Mouse (Mus musculus) heart, postnatal 36 days (tissue): ENCODE data around the gene Btbd9. TPM values are rescaled to one million over a fixed set of nuclear protein-coding genes. Genes with fewer than 3 reads are reported as not detected.

Source experiments
- DNase-seq, 2 experiments: peaks; one replicate each; pipeline ENCODE4 v3.0.0; 2021 to 2022
- intact Hi-C: fragments of 180-260 bp; cut with DNase I; formaldehyde crosslinking; loops from one replicate; pipeline ENCODE4 v1.15.1; 2025
- total RNA-seq, 2 experiments: library from RNA; stranded (reverse); gene quantifications; 2 replicates each; pipeline ENCODE4 v1.2.3; 2021

Btbd9 gene
- total RNA-seq, 2 experiments from 2014 or later = 17.0 to 17.4 TPM

- intact Hi-C loops = no loop called here
- DNase-seq = no peak
These were observed 115.5 kb downstream of the Btbd9 start for GRCm38 (mm10) chr17:30460727-30461349.

- no peak for DNase-seq
- intact Hi-C loops = loop anchor here (5.0 to 10.0 kb wide), 2 partner anchors 572 to 665 kb away; no protein-coding TSS in a partner anchor
These were observed 116.6 kb downstream of the Btbd9 start for GRCm38 (mm10) chr17:30459706-30460105.

- intact Hi-C loops = loop anchor here (5.0 to 10.0 kb wide), 2 partner anchors 572 to 664 kb away; no protein-coding TSS in a partner anchor
- DNase-seq = no peak
These were observed 117.4 kb downstream of the Btbd9 start for GRCm38 (mm10) chr17:30458926-30459325.

- no peak for DNase-seq
- intact Hi-C loops = loop anchor here (5.0 to 10.0 kb wide), 2 partner anchors 571 to 664 kb away; no protein-coding TSS in a partner anchor
These were observed 118.0 kb downstream of the Btbd9 start for GRCm38 (mm10) chr17:30458301-30458700.

GRCm38 (mm10) chr17:30457486-30457885, 118.8 kb downstream of the Btbd9 start:
- intact Hi-C loops = loop anchor here (2.0 to 10.0 kb wide), 3 partner anchors 133 to 663 kb away; no protein-coding TSS in a partner anchor
- DNase-seq = no peak

DNA sequence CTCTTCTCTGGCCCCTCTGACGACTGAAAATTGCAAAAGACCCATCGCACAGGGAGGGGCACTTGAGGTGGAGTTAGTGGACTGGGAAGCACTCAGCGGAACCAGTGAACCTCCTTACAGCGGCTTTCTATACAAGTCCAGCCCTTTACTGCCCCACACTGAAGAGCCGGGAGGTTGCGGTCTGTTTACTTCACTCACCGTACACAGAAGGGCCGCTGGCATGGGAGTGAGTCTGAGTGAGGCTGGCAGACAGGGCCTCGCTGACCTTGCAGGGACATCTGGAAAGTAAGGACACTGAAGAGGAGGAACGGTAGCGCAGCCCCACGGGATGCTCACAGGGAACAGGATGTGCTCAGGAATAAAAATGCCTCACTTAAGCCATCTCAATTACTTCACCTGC, 120.0 kb downstream of the Btbd9 start:
- intact Hi-C loops = loop anchor here (2.0 to 10.0 kb wide), 3 partner anchors 135 to 661 kb away; no protein-coding TSS in a partner anchor
- DNase-seq = no peak

DNA sequence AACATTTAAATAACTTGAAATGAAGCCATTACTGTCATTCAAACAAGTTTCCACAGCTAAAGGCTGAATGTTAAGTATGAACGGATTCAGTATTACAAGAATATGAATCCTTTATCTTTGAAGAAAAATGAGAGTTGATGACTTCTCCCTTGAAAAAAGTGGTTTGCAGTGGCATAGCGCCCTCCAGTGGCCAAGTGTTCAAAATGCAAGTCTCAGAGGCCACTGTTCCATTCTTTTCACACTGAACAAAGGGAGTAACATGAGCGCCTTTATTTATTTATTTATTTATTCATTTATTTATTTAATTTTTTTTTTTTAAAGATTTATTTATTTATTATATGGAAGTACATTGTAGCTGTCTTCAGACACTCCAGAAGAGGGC, 121.4 kb downstream of the Btbd9 start:
- intact Hi-C loops = loop anchor here (1.0 to 10.0 kb wide), 7 partner anchors 282 to 660 kb away; no protein-coding TSS in a partner anchor
- peak; percentile 76 to 80 for DNase-seq

DNA sequence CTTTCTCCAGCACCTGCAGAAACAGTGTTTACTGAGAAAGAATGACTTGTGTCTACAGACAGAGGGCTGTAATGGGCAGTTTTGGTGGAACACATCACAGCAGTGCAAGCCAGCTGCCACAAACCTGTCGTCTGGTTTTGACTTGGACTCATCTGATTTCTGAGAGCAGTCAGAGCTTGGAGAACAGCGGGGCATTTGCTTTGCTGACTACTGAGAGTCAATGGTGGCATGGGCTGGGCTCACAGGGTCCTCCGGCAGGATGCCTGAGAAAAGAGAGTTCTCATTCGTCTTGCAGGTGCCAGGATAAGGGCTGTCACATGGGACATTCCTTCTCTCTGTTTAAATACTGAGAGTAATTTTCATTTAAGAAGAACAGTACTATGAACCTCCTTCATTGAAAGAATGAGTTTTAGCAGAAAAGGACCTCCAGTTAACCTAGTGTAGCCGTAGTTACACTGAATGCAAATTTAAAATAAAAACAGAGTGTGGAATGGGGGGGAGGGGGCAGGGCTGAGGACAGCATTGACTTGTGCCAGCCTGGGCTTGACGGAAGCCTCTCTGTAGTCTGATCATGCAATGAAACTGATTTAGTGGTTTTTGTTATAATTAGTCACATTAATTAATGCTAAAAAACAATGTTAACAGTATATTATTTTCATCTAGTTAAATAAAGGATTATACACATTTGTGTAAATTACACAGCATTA, 122.0 kb downstream of the Btbd9 start:
- intact Hi-C loops = loop anchor here (1.0 to 10.0 kb wide), 6 partner anchors 283 to 660 kb away; no protein-coding TSS in a partner anchor
- no peak for DNase-seq

DNA sequence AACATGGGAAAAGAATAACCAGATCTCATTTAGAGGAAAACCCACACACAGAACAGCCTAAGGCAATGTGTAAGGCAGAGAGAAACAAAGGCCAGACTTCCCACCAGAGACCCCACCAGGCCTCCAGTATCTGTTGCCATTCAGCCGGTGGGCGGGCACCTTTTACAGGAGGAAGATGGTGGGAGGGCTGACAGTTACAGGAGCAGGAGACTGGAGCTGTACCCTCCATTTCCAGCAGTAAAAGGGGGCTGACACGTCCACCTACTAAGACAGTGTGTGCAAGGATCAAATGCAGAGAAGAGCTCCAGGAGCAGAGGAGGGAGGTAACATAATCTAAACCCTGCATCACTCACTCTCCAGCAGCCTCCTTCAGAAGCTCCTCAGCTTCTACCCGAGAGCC, 123.0 kb downstream of the Btbd9 start:
- no peak for DNase-seq
- intact Hi-C loops = loop anchor here (5.0 to 10.0 kb wide), 2 partner anchors 284 to 658 kb away; no protein-coding TSS in a partner anchor

DNA sequence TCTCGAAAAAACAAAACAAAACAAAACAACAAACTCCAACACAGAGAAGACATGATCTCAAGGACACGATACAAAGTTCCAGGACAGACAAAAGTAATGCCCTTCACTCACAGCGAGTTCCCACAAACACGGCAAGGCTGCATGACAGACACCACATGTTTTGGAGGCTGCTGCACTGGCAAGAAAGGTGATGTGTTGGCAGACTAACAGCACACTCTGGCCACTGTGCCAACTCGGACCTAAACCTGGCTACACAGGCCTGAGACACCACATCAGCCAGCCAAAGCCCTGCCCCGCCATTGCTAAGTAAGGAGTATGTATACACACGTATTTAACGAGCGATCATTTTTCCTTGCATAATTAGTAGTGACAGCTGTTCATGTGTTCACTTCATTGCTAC, 123.9 kb downstream of the Btbd9 start:
- DNase-seq = no peak
- intact Hi-C loops = loop anchor here (5.0 to 10.0 kb wide), 2 partner anchors 285 to 658 kb away; no protein-coding TSS in a partner anchor

GRCm38 (mm10) chr17:30448562-30448961, 127.7 kb downstream of the Btbd9 start:
- no peak for DNase-seq
- intact Hi-C loops = no loop called here

DNA sequence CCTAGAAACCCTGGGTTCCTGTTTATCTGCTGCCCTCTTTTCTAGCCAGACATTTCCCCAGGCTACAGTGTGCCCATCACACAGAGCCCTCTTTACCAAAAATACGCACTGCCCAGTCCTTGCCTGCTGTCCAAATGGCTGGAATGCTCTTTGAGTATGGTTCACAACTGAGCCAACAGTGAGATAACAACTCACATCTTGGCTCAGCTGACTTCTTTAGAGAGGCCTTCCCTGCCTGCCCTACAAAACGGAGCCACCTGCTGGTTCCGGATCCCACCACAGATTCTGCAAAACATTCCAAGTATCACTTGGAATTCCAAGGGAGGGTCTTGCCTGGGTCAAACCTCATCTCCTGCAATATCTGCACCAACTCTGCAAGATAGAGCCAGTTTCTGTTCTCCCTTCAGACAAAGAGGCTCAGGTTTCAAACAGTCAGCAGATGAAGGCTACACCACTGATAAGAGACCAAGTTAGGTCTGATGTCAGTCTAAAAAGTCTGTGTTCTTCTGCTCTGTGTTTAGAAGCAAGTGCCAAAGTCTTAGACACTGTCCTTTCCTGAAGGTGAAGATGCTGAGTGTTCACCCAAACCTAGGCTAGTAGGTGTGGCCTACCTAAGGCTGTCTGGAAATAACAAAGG, 130.4 kb downstream of the Btbd9 start:
- peak in 1 of 2 experiments; percentile 38 for DNase-seq
- intact Hi-C loops = no loop called here

- intact Hi-C loops = loop anchor here (5.0 kb wide), 1 partner anchor 77 kb away; no protein-coding TSS in a partner anchor
- DNase-seq = no peak
These were observed 136.6 kb downstream of the Btbd9 start for GRCm38 (mm10) chr17:30439702-30440101.

DNA sequence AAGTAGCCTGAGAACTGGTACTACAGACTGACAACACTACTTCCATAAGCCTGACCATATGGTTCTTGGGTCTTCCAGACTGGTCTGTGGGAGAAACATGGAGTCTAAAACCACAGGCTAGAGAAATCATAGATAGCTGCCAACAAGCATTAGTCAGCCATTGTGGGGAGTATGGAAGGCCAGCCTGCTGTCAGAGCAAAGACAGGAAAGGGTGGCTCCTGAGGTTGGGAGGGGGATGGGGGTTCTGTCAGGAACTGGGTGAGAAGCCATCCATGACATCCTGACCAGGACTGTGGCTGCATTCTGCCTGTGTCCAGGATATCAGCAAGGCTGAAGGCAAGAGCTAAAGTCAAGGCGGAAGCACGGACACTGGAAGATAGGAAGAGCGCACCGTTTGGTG, 137.5 kb downstream of the Btbd9 start:
- no peak for DNase-seq
- intact Hi-C loops = loop anchor here (5.0 kb wide), 1 partner anchor 76 kb away; no protein-coding TSS in a partner anchor

DNA sequence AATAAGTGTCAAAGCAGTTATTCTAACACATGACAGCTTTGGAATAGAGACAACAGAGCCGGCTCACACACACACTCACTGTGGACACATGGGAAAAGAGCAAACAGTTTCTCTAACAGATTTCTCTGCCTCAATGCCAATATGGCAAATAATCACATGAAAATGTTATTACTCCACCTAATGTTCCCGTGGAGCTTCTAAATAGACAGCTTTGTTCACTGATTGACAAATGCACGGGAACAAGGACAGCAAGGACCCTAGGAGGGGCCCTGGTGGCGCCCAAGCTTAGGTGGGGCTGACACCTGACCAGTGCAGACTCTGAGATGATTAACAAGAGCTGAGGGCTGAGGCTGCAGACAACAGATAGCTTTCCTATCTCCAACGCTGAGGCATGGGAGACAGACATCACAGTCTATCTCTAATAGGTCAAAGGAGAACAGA, 140.2 kb downstream of the Btbd9 start:
- no peak for DNase-seq
- intact Hi-C loops = loop anchor here (5.0 kb wide), 1 partner anchor 74 kb away; no protein-coding TSS in a partner anchor

DNA sequence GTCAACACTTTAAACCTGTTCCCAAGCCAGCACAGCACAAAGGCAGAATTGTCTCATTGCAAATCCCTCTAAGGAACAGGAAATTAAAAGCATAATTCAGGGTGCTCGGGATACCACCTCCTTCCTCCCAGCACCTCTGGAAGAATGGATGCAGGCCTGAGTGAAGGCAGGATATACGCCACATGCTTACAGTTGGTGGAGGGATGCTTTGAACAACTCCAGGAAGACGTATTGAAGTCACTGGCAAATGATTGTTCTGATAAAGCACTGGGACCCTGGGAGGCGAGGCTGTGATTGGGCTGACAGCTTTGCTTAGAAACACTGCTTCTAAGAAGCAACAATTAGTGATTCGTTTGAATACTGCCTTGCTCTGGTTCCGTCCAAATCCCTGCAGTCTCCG, 140.8 kb downstream of the Btbd9 start:
- no peak for DNase-seq
- intact Hi-C loops = loop anchor here (5.0 kb wide), 1 partner anchor 73 kb away; no protein-coding TSS in a partner anchor

DNA sequence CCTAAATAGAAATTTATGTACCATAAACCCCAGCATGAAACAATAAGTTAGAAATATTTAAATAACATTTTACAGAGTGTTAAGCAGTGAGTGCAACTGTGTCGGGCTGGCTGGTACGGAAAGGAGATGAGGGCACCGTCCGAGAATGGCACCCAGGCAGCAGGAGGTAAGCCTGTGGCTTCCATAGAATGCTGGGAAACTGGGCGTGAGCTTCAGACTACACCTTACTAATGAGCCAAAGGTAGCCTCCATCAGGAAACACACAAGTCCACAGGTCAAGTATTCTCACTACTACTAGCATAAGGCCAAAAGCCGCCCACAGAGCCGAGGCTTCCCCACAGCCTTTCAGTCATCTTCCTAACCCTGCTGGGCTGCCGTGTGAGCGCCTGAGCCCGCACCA, 144.2 kb downstream of the Btbd9 start:
- DNase-seq = no peak
- intact Hi-C loops = no loop called here

DNA sequence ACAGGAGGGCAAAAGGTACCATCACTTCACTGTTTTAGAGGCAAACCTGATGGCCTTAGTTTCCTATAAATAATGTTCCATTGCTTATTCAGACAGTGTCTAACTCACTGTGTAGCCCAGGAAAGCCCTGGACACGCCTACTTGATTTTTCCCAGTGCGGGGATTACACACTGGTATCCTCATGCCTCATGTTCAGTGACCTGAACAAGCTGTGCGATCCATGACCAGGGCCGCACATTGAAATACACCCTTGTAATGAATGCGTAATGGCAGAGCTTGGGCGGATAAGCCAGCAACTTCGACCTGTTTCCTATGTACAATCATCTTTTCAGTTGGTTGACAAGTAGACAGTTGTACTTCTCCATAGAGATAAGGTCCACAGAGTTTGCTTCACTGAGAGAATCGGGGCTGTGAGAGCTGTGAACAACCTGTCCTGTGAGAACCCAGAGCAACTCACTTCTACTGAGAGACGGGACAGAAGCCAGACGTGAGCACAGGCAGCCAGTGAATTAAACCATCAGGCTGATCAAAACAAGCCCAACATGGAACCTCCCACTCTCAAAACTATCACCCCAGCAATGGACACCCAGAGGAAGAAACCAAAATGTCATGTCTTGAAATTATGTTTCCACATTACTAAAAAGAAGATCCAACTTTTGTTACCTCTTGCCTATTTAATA, 145.2 kb downstream of the Btbd9 start:
- intact Hi-C loops = no loop called here
- DNase-seq = no peak

GRCm38 (mm10) chr17:30428661-30429060, 147.6 kb downstream of the Btbd9 start:
- no peak for DNase-seq
- intact Hi-C loops = no loop called here

DNA sequence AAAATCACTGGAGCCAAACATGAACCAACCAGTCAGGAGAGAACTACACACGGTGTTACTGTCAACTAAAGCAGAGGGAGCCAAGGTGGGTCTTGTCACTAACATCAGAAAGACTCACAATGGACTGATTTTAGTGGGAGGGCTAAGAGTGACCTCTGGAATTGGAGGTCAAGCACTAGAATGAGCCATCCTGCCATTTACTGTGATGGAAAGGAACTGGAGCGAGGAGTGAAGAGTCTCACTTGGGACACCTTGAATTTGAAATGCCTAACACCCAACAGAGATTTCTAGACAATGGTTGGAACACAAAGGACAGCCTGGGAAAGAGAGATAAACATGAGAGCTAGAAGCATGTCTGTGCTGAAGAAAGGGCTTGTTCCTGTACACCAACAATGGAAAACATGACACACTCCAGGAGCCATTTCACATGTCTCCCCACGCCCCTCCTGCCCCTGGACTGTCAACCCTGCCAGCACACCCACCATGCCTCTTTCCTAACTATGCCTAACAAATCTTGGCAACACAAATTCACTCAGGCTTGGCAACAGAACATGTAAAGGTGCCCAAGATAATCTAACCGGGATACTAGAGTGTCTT, 152.9 kb downstream of the Btbd9 start:
- no peak for DNase-seq
- intact Hi-C loops = no loop called here
